Mouse (Mus musculus) embryo, embryonic 10.5 days (tissue): ENCODE measurements around the gene Ctsw.
A peak's percentile ranks its signal among the peaks of the same experiment; 100 is the strongest.

ENCODE experiments used
- DNase-seq: peaks from one replicate; pipeline ENCODE4 v3.0.0-alpha.2; 2015; ENCODE audit warnings: low spot score

The Ctsw gene

DNA sequence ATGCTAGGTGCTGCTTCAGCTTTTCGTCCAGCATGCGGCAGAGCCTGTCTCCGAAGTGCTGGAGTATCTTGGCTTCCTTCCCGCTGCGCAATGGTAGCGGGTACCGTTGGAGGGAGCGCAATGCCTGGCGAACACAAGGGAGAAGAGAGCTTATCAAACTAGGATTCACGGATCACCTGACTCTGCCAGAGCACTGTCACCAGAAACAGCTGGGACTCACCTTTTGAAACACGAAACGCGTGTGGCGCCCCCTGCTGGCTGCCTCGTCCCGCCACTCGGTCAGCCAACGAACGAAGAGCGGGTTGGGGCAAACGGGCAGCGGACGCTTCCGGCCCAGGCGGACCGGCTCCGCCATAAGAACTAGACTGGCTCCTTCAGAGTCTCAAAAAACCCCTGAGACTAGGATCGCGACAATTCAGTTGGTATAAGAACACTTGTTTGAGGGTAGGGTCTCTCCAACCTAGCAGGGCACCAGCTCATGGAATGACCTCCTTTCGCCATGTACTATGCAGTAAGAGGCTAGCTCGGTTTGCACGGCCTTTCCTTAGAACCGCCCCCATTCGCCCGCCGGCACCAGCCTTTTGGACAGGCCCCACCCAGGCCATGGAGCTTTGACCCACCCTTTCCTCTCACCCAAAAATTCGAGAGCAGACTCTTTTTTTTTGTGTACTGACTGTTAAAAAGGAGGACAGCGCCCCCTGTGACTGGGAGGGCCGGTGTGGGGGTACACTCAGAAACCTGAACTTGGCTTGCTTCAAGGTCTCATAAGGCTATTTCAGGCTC lies 19.7 kb upstream of the Ctsw start, which contains the start of gene Mus81:
TSS of gene Mus81 (minus strand) at position 635 of the 783 bp plus-strand sequence.
- peak; percentile 98 for DNase-seq

DNA sequence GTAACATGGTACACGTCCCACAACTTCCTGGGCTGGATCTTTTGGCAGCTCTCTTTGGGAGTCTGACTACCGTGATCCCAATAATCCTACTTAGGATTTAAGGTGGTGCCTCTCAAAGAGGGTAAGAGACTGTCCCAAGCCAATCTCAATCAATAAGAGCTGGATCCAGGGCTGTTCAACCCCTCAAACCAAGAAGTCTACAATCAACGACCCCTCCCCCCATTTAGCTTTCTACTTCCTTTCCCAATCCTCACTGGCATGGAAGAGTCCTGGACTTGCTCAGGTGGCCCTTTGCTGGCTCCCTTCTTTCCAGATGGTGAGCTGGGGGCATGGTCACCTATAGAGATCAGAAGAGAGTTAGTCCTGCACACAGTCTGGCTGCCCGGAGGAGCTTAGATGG lies 18.5 kb upstream of the Ctsw start:
- DNase-seq = no peak

DNA sequence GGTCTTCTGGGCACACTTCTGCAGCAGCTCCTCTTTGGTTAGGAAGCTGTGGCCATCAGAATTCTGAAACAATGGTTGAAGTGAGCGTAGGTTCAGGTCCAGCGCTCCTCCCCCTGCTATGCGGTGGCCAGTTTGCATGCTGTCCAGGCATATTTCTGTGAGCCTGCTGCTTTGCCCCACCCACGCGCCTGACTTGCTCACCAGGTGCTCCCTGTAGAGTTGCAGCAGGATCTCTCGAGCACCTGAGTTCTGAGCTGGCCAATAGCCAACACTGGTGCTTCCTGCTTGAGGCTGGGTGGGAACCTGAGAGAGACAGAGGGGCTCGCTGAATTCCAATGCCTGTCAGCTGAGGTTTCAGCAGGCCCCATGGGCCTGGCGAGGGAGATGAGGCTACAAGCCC lies 18.0 kb upstream of the Ctsw start:
- DNase-seq = no peak

DNA sequence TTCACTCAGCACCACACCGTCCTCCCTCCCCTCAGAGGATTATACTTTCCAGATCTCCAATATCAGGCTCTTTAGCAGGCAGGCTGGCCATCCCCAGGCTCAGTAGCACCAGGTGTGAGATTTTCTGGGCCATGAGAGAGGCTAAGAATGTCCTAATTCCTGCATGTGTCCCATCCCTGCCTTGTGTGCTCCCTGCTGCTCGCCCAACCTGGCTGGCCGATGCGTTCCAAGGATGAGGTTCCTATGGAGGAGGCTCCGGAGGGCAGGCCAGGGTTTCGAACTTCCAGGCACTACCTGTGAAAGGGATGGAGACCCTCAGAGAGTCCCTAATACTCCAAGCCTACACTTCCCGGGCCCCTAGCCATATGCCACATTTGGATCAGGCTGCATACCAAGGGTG lies 17.5 kb upstream of the Ctsw start:
- DNase-seq = no peak

DNA sequence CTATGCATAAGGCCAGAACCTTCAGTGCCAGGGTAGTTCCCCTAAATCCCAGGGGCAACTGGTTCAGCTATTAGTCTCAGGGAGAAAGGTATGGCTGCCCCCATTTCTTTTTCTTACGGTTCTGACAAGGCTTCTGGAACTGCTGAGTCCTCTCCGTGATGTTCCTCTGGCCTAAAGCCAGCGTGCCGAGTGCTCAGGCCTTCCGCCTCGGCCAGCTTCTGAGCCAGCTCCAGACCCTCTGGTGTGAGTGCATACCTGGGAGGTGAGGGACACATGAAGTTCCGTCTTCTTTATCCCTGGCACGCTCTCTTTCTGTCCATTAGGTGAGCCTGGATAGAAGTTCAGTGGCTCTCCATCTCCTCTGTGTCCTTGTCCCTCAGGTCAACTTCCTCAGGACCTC lies 17.1 kb upstream of the Ctsw start:
- no peak for DNase-seq

DNA sequence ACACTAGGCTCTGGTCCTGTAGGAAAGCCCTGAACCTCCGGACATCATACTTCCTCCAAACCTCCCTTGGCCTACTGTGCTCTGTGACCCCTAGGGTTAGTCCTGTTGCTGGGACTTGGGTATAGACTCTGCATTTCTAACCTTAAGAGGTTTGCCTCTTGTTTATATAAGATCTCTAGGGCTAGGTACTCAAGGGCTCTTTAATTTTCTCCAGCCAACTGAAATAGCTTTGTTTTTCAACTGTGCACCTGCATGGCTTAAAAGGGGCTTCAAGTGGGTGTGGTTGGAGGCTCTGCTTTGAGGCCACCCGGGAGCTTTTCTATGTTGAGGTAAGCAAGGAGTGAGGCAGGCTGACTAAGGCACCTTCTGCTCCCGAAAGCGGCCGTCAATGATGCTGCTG lies 16.2 kb upstream of the Ctsw start:
- no peak for DNase-seq

DNA sequence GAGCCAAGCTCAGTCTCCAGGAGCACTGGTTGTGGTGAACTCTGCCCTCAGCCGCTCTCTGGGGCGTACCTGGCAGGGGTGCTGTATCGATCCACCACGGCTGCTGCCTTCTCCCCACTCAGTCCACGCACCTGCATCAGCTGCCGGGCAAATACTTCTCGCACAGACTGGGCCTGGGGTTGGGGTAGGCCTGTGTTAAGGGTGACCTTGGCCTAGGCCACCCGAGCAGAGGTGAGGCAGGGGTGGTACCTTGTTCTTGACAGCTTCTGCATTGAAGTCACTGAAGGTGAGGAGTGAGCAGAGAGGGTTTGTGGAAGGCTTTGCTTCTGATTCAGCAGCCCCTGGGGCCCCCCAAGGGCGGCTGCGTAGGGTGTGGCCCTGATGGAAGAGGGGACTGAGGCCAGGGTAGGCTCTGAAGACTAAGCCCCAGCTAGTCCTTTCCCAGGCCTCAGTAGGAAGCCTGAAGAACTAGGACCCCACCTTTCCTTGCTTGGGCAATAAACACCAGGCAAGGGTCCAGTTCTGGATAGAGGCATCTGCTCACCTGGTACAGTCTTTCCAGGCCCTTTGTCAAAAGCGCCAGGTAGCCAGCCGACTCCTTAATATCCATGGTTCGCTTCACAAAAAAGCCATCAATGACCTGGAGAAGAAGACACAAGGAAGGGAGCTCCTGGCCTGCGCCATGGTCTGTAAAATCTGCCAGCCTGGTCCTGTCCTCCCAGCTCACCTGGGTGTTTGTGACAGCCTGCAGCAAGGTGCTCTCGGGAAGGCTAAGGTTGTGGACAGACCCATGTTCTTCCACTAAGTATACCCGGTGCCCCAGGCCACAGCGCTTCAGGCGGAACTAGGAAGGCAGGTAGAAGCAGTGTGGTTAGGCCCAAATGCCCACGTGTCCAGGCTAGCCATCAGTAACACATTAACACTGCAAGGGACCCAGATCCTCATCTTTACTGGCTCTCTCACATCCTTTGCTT lies 15.4 kb upstream of the Ctsw start:
- DNase-seq = no peak

DNA sequence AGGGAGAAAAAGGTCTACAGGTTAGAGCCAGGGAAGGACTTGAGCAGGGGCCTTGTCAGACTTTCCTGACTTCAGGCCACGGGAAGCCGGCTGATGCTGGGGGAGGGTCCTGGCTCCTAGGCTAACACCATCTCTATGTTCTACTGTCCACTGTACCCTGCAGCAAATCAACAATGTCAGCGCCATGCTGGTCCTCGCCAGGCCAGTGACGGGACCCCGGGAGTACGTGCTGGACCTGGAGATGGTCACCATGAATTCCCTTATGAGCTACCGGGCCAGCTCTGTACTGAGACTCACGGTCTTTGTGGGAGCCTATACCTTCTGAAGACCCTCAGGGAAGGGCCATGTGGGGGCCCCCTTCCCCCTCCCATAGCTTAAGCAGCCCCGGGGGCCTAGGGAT lies 13.1 kb upstream of the Ctsw start:
- no peak for DNase-seq

DNA sequence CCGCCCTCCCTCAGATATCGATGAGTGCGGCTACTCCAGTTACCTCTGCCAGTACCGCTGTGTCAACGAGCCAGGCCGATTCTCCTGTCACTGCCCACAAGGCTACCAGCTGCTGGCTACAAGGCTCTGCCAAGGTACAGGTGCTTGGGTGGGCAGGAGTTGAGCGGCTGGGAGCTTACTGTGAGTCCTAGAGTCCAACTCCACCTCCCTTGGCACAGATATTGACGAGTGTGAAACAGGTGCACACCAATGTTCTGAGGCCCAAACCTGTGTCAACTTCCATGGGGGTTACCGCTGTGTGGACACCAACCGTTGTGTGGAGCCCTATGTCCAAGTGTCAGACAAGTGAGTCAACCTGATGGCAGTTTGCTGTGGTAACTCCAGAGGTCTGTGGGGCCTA lies 11.7 kb upstream of the Ctsw start:
- DNase-seq = no peak

DNA sequence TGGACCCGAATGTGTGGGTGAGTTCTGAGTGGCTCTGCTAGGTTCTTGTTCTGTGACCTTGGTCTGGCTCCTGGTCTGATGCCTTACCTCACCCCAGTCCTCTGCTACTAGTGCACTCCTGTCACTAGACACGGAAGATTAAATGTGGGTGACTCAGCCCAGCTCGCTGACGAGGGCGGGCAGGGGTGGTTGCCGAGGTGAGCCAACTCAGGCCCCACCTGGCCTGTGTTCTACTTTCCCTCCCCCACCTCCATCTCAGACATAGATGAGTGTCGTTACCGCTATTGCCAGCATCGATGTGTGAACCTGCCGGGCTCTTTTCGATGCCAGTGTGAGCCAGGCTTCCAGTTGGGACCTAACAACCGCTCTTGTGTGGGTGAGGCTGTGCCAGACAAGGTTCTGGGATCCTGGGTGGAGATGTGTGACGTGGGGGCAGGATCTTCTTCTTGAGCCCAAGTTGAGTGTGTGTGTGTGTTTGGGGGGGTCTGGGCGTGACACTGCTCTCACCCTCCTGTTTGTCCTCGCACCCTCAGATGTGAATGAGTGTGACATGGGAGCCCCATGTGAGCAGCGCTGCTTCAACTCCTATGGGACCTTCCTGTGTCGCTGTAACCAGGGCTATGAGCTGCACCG lies 9.5 kb upstream of the Ctsw start:
- DNase-seq = no peak

DNA sequence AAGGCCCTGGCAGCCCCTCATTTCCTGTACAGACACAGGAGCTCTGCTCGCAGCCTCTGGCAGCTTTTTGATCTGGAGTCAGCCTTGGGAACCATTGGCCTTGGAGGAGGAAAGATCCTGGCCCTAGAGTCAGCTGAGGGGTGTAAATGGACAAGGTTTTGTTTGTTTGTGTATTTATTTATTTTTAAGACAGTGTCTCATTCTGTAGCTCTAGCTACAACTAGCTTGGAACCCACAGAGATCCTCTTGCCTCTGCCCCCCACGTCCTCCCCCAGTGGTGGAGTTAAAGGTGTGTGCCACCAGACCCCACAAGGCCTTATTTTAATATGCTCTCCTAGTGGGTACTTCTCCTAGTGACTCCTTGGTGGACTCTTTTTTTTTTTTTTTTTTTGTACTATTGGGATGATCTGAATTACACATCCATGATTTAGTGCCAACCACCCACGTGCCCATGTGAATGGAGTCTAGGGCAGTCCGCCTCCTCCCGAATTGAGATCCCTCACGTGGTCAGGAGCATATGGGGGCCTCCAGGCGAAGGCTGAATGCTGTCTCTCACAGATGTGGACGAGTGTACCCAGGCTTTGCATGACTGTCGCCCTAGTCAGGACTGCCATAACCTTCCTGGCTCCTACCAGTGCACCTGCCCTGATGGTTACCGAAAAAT lies 8.8 kb upstream of the Ctsw start:
- no peak for DNase-seq

DNA sequence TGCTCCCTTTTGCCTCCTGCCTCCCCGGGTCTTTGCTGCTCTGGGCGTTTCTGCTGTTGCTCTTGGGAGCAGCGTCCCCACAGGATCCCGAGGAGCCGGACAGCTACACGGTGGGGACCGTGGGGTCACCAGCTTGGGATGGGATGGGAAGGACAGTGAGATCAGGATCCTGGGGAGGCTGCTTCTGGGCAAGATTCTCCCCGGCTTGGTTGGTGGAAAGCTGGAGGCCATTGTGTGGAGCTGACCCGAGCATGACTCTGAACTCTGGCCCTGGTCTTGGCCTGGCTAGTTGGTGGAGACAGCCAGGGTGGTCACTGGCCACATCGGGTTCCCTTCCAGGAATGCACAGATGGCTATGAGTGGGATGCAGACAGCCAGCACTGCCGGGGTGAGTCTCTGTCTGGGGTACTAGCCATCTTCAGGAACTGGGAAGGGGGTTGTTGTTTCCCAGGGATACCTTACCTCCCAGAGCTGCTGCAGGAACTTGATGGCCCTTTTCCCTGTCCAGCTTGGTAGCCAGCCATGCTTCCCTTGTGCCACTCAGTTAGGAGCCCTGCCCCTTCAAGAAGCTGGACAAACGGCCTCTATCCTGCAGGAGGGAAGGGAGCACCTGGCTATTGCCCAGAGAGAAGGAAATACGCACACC lies 6.9 kb upstream of the Ctsw start:
- peak; percentile 36 for DNase-seq

DNA sequence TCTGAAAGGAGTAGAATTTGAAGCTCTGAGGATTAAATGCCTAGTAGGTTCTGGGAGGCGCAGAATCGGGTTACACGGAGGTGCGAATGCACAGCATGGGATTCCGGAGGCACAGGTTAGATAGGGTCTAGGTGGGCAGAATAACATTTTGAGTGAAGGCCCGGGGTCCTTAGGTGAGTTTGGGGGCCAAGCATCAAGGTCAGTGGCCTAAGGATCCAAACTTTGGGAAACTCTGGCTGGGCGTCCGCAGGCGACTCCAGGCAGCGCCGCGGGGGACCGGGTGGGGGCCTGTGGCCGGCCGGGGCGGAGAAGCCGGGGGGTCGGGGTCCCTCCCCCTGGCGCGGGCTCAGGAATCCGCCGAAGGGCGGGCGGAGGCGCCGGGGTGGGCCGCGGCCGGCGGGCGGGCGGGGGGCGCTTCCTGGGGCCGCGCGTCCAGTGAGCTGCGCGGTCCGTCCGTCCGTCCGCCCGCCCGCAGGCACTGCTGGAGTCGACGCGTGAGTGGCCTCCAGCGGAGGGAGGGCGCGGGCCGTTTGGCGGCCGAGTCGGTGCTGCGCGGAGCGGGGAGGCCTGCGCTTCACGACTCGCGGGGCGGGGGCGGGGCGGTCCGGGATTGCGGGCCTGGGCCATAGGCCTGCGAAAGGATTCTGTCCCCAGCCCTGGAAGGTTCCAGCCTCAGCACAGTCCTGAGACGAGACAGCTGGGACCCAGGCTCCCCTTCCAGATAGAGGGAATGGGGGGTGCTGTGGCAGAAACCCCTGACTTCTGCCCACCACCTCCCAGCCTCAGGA lies 6.2 kb upstream of the Ctsw start:
- peak; percentile 49 for DNase-seq

DNA sequence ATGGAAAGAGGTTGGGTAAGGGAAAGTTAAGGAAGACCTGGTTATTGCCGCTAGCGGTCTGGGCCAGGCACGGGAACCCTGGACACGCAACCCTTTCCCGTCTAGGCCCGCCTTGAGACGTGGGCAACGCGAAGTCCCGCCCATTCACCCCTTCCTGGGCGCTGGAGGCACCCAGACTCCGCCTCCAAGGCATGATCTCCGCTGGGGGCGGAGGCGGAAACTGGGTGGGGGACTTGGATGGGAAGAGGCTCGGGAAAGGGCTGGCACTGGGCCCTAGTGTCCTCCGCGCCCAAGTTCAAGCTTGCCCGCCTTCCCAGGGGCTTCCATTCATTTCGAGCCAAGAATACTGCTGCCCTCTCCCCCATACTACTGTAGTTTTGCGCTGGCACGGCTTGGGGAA lies 5.4 kb upstream of the Ctsw start, which contains the start of gene Efemp2:
TSS of gene Efemp2 (plus strand) at position 235 of the 400 bp plus-strand sequence.
- peak; percentile 89 for DNase-seq

DNA sequence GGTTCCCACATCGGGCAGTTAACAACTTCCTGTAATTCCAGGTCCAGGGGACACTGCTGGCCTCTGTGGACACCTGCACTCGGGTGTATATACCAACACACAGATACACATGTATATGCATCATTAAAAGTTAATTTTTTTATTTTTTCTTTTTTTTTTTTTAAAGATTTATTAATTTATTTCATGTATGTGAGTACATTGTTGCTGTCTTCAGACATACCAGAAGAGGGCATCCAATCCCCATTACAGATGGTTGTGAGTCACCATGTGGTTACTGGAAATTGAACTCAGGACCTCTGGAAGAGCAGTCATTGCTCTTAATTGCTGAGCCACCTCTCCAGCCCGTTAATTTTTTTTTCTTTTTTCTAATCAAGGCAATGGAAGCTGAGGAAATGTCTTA lies 4.5 kb upstream of the Ctsw start:
- DNase-seq = no peak

DNA sequence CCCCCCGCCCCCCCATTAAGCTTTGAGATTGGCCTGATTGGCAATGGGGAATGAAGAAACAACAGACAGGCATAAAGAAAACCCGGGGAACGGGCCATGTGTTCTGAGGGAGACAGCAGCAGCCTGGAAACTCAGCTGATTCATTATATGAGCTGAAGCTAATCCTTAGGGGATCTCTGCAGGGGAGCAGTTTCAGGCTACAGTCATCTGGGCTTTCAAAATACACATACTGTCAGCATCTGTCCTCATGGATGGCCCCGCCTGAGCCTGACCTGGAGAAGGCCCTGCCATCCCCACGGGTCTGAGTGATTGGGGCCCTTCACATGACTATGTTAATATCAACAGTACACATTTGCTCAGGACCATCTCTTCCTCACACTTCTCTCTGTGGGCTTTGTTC lies 3.5 kb upstream of the Ctsw start:
- no peak for DNase-seq

DNA sequence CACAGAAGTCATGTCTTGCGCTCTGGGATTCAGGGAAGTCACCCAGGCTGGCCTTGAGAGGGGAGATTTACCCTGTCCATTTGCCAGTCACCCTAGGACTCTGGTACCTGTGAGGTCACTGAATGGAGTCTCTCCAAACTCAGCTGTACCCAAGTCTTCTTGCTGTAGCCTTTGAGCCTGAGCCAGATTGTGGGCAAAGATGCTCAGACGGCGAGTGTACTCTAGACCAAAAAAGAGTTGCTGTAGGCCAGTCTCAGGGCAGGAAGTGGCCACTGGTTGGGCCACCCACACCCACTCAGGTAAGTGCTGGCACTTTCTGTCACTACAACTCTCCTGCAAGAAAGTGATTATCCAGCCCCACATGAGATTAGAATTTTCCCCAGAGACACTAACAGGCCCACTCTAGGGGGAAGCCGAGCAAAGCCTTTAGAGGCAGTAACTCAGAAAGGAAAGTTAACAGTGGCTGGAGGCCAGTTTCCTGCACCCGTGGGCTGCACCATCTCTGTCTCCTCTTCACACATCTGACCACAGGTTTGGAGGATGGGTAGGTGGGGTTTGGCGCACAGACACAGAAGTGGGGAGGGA lies 1.3 kb downstream of the Ctsw start:
- DNase-seq = no peak

DNA sequence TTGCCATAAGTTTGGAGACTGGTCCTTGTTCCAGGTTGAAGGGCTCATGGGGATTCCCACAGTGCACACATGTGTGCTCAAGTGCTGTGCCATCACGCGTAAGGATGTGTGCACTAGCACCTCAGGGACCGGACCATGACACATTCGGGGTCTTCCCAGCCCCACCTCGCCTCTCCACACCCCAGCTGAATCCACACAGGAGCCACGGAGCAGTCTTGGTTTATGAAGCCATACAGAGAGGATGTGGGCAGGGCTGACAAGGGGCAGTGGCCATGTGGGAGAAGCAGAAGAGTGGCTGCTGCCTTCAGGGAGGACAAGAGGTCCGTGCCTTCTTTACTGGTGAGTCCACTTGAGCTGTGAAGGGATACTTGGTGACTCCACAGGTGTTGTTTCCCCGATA lies 3.3 kb downstream of the Ctsw start:
- DNase-seq = no peak

DNA sequence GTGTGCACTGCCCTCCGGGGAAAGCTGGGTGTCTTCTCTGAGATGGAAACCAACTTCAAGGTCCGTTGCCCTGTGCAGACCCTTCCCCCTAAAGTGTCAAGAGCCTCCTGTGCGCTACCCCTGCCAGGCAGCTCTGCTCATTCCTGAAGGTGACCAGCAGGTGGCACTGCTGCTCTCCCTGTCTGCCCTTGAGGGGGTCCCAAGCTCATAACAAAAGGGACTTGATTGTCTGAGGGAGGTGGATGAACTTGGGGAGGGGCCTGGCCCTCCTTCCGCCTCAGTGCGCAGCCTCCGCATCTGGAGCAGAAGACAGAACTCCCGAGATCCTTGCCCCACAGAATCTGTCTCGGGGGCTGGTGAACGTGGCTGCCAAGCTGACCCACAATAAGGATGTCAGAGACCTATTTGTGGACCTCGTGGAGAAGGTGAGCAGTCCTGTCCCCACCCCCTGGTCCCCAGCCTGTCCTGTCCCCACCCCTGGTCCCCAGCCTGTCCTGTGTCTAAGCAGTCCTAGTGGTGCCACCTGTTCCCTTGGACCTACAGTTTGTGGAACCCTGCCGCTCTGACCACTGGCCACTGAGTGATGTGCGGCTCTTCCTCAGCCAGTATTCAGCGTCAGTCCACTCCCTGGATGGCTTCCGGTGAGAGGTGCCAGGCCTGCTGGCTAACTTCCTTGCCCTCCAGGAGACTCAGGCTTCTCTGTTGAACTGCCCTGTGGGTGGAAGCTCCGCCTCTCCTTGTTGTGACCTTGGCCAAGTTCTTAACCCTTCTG lies 4.3 kb downstream of the Ctsw start:
- DNase-seq = peak; percentile 87

DNA sequence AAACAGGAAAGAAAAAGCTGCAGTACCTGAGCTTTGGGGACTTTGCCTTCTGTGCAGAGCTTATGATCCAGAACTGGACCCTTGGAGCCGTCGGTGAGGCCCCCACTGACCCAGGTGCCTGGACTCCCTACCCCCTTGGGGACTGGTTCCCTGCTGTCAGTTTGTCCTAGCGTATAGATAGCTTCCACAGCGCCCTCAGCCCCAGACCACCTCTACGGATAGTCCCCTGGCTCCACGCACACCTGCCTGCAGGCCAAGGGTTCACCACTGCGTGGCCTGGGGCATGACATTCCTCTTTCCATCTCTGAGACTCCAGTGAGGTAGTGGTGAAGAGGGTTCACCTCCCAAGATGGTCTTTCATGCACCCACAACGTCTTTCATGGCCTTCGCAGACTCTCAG lies 5.1 kb downstream of the Ctsw start:
- no peak for DNase-seq
